Mouse (Mus musculus) testis, adult 2 months (tissue): ENCODE data around the gene U2af1l4.

Source experiments
- CTCF ChIP-seq: fragments of 200-500 bp; IDR thresholded peaks from 2 replicates; pipeline ENCODE4 v1.5.1; 2012; ENCODE audit warnings: low read depth, mild to moderate bottlenecking, inconsistent platforms, low read length, moderate library complexity; ENCODE audit not compliant: control insufficient read depth, insufficient read depth, insufficient replicate concordance
- POLR2A ChIP-seq: fragments of 200-500 bp; IDR thresholded peaks from 2 replicates; pipeline ENCODE4 v1.6.1; 2012; ENCODE audit warnings: low read depth, mild to moderate bottlenecking, inconsistent platforms, low read length, moderate library complexity; ENCODE audit not compliant: control insufficient read depth

DNA sequence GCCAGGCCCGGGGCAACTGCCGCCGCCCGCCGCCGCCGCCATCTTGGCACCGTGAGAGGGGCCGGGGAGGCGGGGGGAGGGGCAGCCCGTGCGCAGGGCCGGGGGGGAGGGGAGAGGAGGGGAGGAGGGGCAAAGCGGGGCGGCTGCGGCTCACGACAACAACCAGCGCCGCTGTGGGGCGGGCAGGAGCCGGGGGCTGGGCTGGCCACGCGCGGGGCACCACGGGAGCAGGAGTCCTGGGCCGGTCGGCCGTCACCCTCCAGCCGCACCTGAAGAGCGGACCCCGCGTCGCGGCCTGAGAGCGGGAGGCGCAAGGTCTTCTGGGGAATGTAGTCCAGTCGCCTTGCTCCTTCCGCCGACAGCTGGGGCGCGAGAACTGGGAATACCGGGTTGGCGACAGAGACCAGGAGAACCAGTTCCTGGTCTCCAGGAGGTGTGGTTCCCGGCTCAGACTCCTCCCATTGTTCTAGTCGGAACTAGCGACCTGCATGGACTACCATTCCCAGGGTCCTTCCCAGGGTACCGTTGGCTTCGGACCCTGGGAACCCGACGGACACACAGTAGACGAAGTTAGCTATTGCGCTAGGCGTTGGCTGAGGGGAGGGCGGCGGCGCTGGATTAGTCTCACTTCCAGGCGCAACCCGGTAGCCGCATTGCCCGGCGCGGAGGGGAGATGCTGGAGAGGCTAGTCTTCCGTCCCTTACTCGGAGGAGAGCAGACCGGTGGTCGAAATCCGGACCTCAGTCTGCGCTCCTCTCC is 25.8 kb downstream of the U2af1l4 start, which contains the start of gene Kmt2b:
- peak; percentile 41 for TF ChIP-seq POLR2A
- no peak for TF ChIP-seq CTCF
